Mouse (Mus musculus) olfactory bulb, adult 2 months (tissue): ENCODE measurements at regions not wholly inside any gene's neighbourhood (a gene's known extent, or its start where the extent isn't known, plus 50 kb on each side); places are given as distances from the start of the nearest gene placed in this dataset.

Source experiments
- CTCF ChIP-seq: fragments of 200-500 bp; IDR thresholded peaks from 2 replicates; pipeline ENCODE4 v1.5.1; 2012; ENCODE audit warnings: low read depth, mild to moderate bottlenecking, low read length, moderate library complexity; ENCODE audit not compliant: insufficient read depth
- POLR2A ChIP-seq: fragments of 200-500 bp; IDR thresholded peaks from 2 replicates; pipeline ENCODE4 v1.6.1; 2012; ENCODE audit warnings: mild to moderate bottlenecking, low read depth, low read length, moderate library complexity; ENCODE audit not compliant: insufficient read depth

DNA sequence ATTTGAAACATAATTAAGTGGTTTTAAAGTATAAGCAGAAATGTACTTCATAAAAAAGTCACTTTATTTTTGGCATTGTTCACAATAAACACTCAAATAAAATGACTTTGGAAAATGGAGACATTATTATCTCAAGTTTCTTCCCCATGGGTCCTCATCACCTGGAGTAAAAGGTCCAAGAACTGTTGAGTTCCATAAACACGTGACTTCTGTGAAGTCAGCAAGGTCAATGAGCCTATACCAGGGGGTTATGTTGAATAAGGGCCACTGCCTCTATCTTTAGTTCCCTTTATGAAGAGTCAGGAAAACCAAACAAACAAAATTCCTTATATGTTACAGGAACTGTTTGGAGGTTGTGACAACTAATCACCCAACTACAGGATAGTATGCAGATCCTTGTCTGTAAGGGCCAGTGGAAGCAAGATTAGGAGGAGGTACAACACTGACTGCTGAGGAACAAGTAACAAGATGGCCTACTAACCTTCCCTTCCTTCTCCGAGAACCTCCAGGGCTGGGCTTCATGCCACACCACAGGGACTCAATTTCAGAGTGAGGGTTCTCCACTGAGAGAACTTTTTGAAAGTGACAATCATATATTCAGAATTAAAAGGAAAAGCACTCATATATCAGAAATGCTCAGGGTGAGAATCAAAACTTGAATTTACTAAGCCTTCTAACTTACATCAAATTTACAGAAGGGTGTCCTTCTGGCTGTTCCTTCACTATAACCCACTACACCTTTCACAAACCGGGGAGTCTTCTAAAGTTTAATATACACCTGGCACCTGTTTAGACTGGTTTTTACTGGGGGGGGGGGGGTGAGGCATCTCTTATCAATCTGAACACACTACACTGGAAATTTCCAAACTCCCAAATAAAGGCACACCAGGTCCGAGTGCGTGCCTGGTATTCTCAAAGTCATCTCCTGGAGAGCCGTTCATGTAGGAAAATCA lies 1860.5 kb upstream of the Lrrc6 start:
- TF ChIP-seq POLR2A (no peak), CTCF (no peak)
